Mouse (Mus musculus) spleen, postnatal 36 days (tissue): Measurements from ENCODE around the gene Mrps21.
A peak's percentile ranks its signal among the peaks of the same experiment; 100 is the strongest.
"Not testable (repeated sequence)": the region's sequence is repeated elsewhere in the genome, so short reads cannot be mapped to it uniquely, and the experiment has no call there.

Source experiments
- DNase-seq, 2 experiments: peaks; one replicate each; pipeline ENCODE4 v3.0.0; 2022; ENCODE audit warnings: low spot score in 2 of 2, mixed read lengths in 1 of 2

Mrps21 gene

GRCm38 (mm10) chr3:95871392-95871867, at the start of gene Mrps21:
Mrps21 (minus strand) TSS chr3:95871519.
- peak; percentile 87 to 88 for DNase-seq

GRCm38 (mm10) chr3:95920532-95920931, 49.2 kb upstream of the Mrps21 start:
- not testable (repeated sequence) for DNase-seq

- no peak for DNase-seq
These were observed 45.4 kb upstream of the Mrps21 start for GRCm38 (mm10) chr3:95916760-95917159.

GRCm38 (mm10) chr3:95914706-95915105, 43.4 kb upstream of the Mrps21 start:
- DNase-seq, result no peak

- DNase-seq, result no peak
These were observed 36.3 kb upstream of the Mrps21 start for GRCm38 (mm10) chr3:95907613-95908012.

GRCm38 (mm10) chr3:95906860-95907259, 35.5 kb upstream of the Mrps21 start:
- DNase-seq, result peak; percentile 26 to 29

- DNase-seq, result peak; percentile 33 to 37
These were observed 34.7 kb upstream of the Mrps21 start for GRCm38 (mm10) chr3:95905940-95906492.

GRCm38 (mm10) chr3:95905146-95905939, 34.0 kb upstream of the Mrps21 start:
- no peak for DNase-seq

GRCm38 (mm10) chr3:95904568-95904967, 33.2 kb upstream of the Mrps21 start, which contains the start of gene Car14:
Car14 (minus strand) TSS chr3:95904691.
- DNase-seq, result no peak

GRCm38 (mm10) chr3:95903753-95904502, 32.6 kb upstream of the Mrps21 start:
- no peak for DNase-seq

- no peak for DNase-seq
These were observed 31.3 kb upstream of the Mrps21 start for GRCm38 (mm10) chr3:95902643-95903042.

- no peak for DNase-seq
These were observed 31.0 kb upstream of the Mrps21 start for GRCm38 (mm10) chr3:95902373-95902625.

- no peak for DNase-seq
These were observed 30.5 kb upstream of the Mrps21 start for GRCm38 (mm10) chr3:95901616-95902372.

- no peak for DNase-seq
These were observed 28.6 kb upstream of the Mrps21 start for GRCm38 (mm10) chr3:95899800-95900524.

- not testable (repeated sequence) for DNase-seq
These were observed 24.2 kb upstream of the Mrps21 start for GRCm38 (mm10) chr3:95895501-95895900.

- peak in 1 of 2 experiments; percentile 29 for DNase-seq
These were observed 23.2 kb upstream of the Mrps21 start for GRCm38 (mm10) chr3:95894317-95895160.

GRCm38 (mm10) chr3:95893606-95894316, 22.4 kb upstream of the Mrps21 start, which contains the start of gene Aph1a:
Aph1a (plus strand) TSS chr3:95893969.
- peak; percentile 98 for DNase-seq

GRCm38 (mm10) chr3:95893126-95893525, 21.8 kb upstream of the Mrps21 start:
- DNase-seq, result peak in 1 of 2 experiments; percentile 32
